Mouse (Mus musculus) CH12.LX (cell line): ENCODE measurements around the gene Ptp4a2.

ENCODE experiments used
- CHD2 ChIP-seq: IDR thresholded peaks from 2 replicates; pipeline ENCODE4 v1.6.1; 2011; ENCODE audit warnings: low read length, improper control_type of control experiment
- CTCF ChIP-seq, 2 experiments: IDR thresholded peaks in 1 of 2; conservative IDR thresholded peaks in 1 of 2; 2 replicates each; pipeline ENCODE4 v1.5.1; 2011 to 2012; ENCODE audit warnings: low read depth in 2 of 2, low read length in 2 of 2, improper control_type of control experiment in 1 of 2, inconsistent platforms in 1 of 2, mild to moderate bottlenecking in 1 of 2, moderate library complexity in 1 of 2
- JUN ChIP-seq: IDR thresholded peaks from 2 replicates; pipeline ENCODE4 v1.6.1; 2011; ENCODE audit warnings: low read depth, mild to moderate bottlenecking, low read length, improper control_type of control experiment, moderate library complexity; ENCODE audit not compliant: insufficient read depth
- POLR2AphosphoS2 ChIP-seq: IDR thresholded peaks from 2 replicates; pipeline ENCODE4 v1.6.1; 2011; ENCODE audit warnings: low read depth, low read length, improper control_type of control experiment
- ZKSCAN1 ChIP-seq: IDR thresholded peaks from 2 replicates; pipeline ENCODE4 v1.6.1; 2012; ENCODE audit warnings: low read depth, inconsistent platforms, low read length, improper control_type of control experiment, borderline replicate concordance

DNA sequence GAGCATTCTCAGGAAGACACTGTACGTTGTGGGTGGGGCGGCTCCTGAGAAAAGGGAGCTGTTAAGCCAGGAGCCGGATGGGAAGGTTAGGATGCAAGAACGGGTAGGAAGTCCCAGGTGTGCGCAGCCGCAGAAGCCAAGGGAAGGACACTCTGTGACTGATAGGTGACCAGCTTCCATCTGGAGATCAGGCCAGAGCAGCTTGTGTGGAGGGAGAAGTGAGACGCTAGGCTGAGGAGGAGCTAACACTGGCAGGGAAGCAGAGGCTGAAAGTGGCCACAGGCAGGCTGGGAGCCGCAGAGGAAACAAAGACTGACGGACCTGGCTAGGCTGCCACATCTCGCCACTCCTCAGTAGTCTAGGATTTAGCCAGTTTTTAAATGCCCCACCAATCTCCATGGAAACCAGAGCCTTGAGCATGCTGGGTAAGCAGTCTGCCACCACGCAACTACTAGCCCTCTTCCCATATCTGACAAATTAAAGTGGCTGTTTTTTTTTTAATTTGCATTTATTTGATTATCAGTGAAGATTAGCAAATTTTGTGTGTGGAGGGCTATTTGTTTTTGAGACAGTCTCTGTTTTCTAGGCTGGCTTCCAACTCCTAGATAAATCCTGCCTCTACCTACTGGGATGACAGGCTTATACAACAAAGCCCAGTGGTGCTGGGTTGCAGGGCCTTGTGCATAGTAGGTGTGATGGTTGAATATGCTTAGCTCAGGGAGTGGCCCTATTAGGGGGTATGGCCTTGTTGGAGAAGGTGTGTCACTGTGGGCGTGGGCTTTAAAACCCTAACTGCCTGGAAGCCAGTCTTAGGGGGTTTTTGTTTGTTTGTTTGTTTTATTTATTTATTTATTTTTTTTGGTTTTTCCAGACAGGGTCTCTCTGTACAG lies 73.3 kb downstream of the Ptp4a2 start:
- no peak for TF ChIP-seq JUN
- no peak for TF ChIP-seq CTCF (conservative IDR thresholded peaks at IDR 0.05 in 1 of 2, IDR thresholded peaks at IDR 0.05 in 1 of 2; ENCODE audit: low read depth in 2 of 2, low read length in 2 of 2)
- no peak for TF ChIP-seq POLR2AphosphoS2
- TF ChIP-seq ZKSCAN1: no peak
- no peak for TF ChIP-seq CHD2
